In the genomic region with DNA sequence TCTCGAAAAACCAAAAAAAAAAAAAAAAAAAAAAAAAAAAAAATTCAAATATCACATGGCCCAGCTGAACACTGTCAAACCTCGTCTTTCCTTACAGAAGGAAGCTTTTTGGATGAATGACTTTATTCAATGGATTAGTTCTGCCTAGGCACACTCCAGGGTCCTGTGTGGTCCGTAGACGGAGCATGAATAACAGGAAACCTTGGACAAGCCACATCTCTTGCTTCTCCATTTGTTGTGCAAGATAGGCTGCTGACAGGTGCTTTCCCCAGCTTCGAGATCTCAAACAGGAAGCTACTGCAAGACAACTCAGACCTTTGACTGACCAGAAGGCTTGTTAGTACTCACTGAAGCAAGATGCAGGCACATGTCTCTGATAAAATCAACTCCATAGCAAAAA, we compare ENCODE assay signal across 17 mouse cellular contexts. TPM values are rescaled to one million over a fixed set of nuclear protein-coding genes. Genes with fewer than 3 reads are reported as not detected.
DNase-seq lines count a peak whose midpoint lies in the region; ATAC-seq lines count a peak whose summit lies in the region.
"Had no signal": no experiment of that assay in that cellular context is flagged by ENCODE, and none has a peak within 500 bp of the region (broad histone marks: within the 10 kb centered on the region; RNA-seq: fewer than 3 reads in every experiment).

No protein-coding gene starts in this region.

- DNase-seq in CD4-positive, CD25-positive, alpha-beta regulatory T cell, adult 2 months (ENCODE audit: low read depth, low spot score): peak; percentile 4
- peak; percentile 34 to 51 for DNase-seq in spleen, postnatal 36 days (ENCODE audit: low spot score in 2 of 2)
- DNase-seq in spleen, adult 18-20 months: no peak
- DNase-seq in lung, postnatal 14 days: no peak
- DNase-seq in urinary bladder, postnatal 10 days (ENCODE audit: low spot score): no peak
- DNase-seq: adrenal gland, postnatal 25 days; gastrocnemius, postnatal 25 days; heart, postnatal 10 days; kidney, adult 18-20 months; kidney, postnatal 25 days; lung, adult 18-20 months; lung, postnatal 36 days; right cerebral cortex, postnatal 25 days; thymus, postnatal 25 days had no signal

- no peak for ATAC-seq in CD4-positive, CD25-positive, alpha-beta regulatory T cell, adult 4 months
- peak; percentile 61; the same call in 1 of the 2 replicates for ATAC-seq in monocyte, adult 5-6 weeks (replicated peaks; ENCODE audit: insufficient number of reproducible peaks, low FRiP score, low TSS enrichment, poor library complexity, severe bottlenecking)
- no peak for ATAC-seq in frontal cortex, adult (ENCODE audit: low TSS enrichment)

RNA-seq across cellular contexts. Expression of gene Epb41l4b, which starts 39.4 kb away (rescaled TPM):
- not detected for polyA plus RNA-seq in CD4-positive, CD25-positive, alpha-beta regulatory T cell, adult 4 months (2017; shearing (Covaris generic))
- total RNA-seq in monocyte, adult 5-6 weeks (2017): 0.58 TPM in 1 of 3 replicates, not detected in the others

Comparison
In these comparisons a context has a peak if more than half of its experiments do, and no peak if none do; other contexts are left out.
1. DNase-seq: peak in CD4-positive, CD25-positive, alpha-beta regulatory T cell, adult 2 months (single experiment) and spleen, postnatal 36 days (2 of 2); none in spleen, adult 18-20 months (0 of 2), lung, postnatal 14 days (single experiment) and urinary bladder, postnatal 10 days (single experiment).